Mouse (Mus musculus): ENCODE measurements around the gene Rab4b.

The Rab4b gene

DNA sequence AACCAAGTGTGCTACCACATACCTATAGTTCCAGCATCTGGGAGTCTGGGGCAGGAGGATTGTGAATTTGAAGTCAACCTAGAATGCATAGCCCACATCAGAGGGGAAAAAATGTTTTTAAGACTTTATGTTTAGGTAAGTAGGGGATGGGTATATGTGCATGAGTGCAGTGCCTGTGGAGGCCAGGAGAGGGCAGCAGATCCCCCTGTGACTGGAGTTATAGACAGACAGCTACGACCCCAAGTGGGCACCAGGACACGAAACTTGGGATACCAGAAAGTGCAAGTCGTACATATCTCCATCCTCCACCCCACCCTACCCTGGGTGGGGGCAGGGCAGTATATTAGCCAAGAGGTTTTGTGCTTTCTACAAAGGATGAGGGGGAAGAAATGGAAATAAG lies 6.3 kb upstream of the Rab4b start:
- no peak for DNase-seq (ENCODE audit: low spot score in 2 of 2)

DNA sequence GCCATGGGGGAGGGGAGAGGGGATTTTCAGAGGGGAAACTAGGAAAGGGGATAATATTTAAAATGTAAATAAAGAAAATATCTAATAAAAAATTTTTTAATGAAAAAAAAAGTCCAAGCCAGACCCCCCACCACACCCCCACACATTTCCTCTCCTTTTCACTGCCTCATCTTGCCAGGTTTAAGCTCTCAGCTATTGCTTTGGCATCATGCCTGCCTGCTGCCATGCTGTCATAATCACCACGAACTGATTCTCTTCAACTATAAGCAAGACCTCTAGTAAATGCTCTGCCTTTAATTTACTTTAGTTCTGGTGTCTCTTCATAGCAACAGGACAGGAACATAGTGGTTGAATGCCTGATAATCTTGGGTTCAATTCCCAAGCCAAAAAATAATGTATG lies 3.8 kb upstream of the Rab4b start:
- DNase-seq (ENCODE audit: low spot score in 2 of 2), result no peak

DNA sequence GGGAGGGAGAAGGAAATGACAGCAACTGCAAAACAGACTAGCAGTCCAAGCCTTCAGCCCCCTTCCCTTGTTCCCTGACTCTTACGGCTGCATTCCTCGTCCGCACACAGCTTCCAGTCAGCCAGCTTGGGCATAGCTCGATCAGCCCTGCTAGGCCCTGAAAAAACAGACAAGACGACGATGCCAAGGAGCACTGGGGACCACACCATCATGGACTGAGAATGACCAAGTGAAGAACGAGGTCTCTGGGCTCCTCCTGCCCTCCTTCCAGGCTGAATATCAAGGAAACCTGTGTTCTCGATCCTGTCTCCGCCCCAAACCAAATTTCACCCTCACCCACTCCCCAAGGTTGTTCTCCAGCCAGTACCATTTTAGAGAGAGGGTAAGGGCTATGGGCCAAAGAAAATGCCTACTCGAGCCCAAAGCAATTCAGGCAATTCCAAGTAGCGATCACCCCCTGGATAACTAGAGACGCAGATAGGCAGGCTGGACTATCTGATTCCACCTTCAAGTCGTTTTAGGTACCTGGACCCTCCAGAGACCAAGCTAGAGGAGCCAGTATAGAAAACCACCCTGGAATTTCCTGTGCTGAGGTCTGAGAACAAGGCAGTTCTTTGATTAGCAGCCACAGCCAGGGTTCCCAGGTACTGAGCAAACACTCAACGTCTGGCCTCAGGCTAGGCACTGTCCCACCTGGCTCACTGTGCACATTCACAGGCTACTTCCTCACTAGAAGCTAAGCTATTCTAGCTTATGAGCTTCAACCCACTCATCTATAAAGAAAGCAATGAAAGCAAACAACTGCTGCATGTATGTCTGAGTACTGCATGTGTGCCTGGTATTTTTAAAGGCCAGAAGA lies 2.4 kb upstream of the Rab4b start, which contains the start of the genes Gm21983 and Mia:
Gm21983 (minus strand) TSS at position 250 of the 859 bp plus-strand sequence.
Mia (minus strand) TSS at position 321 of the 859 bp plus-strand sequence.
- DNase-seq (ENCODE audit: low spot score in 2 of 2), result no peak

DNA sequence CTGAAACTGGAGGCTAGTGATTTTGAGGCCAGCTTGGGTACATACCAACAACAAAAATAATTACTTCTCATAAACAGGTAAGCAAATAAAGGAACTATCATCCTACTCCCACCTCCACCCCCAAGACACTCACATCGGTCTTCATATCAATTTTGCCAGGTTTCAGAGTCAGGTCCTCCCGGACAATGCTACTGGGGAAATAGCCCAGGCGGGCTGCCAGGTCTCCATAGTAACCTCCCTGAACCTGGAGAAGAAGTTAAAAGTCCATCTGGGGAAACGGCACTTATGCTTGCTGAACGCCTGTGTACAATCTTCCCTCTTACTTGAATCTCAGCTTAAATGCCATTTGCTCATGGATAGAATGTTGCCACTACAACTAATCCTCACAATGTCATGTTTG lies 1.3 kb upstream of the Rab4b start:
- DNase-seq (ENCODE audit: low spot score in 2 of 2), result no peak

DNA sequence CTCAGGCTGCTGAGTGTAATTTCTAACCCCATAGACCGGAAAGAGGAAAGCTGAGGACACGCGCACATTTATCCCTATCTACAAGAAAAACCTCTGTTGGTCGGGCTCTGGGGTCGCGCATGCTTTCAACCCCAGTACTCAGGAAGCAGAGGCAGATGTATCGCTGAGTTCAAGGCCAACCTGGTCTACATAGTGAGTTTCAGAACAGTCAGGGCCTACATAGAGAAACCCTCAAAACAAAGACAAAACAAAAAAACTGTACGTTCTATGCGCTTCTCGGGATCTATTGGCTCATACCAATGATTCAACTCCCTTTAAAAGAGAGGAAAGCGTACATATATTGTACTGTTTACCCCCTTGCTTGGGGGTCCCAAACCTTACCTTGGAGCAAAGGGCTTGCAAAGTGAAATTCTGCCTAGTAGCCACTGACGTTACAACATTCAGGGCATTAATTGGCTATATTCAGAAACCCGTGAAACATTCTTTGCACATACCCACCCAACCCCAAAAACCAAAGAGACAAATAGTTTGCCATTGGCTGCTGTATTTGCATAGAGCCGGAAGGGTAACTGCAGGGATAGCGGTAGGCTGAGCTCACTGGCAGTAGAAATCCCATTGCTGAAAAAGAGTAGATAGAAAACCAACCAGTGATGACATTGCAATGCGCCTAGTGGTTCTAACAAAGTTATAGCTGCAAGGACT lies 672 bp upstream of the Rab4b start:
- DNase-seq (ENCODE audit: low spot score in 2 of 2), result no peak

DNA sequence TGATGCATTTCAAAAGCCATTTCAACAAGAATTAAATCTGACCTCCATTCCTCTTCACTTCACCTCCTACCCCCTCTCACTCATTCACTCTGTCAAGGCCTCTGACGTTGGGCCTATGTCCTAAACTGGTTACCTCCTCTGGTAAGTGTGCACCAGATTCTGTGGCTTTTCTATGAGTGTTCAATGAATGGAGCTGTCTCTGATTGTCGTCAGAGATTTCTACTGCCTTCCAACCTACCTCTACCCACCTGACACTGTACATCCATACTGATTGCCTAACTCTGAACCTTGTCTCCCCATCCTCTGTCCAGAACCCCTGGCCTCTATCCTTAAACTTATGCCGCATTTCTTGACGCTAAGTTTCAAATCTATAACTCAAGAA lies 763 bp downstream of the Rab4b start:
- no peak for DNase-seq (ENCODE audit: low spot score in 2 of 2)

DNA sequence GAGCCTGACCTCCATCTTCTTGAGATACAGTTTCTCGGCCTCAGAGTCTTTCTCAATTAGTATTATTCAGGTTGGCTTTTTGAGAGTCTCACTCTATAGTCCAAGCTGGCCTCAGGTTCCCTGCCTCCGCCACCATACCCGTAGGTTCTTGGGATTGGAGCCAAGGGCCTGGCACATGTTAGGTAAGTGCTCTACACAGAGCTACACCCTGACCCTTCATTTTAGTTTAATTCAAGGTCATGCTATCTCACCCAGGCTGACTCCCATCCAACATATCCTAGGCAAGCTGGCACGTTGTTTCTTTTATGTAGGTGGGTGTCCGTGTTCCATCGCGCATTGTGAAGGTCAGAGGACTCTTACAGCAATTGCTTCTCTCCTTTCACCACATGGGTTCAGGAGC lies 3.8 kb downstream of the Rab4b start:
- no peak for DNase-seq (ENCODE audit: low spot score in 2 of 2)

DNA sequence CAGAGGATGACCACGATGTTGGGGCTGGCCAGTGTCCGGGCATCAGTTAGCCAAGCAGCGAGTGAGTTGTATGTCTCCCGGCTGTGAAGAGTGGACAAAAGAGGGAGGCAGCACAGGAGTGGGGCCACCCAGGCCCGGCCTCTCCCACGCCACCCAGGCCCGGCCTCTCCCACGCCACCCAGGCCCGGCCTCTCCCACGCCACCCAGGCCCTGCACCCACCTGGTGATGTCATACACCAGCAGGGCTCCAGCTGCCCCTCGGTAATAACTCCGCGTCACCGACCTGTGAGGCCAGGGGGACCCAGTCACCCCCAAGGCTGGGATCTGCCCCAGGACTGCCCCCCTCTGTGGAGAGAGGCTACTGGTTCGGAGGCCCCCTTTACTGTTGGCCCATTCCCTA lies 4.2 kb downstream of the Rab4b start:
- DNase-seq (ENCODE audit: low spot score in 2 of 2), result no peak

DNA sequence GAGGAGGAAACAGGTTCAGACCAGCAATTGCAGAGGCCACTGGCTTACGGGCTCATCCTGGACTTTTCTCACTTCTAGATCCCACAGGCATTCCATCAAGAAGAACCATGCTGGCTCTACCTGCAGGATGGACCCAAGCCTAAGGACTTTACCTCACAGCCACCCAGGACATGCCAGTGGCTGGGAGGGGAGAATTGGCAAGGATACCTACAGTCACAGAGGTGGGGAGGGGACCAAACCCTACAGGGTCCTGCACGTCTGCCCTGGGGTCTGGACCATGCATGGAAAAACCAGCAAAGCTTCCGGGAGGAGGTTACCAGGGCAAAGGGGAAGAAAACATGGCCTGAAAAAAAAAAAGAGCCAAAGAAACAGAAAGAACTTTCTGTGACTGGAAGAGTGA lies 7.7 kb downstream of the Rab4b start:
- DNase-seq (ENCODE audit: low spot score in 2 of 2), result no peak

DNA sequence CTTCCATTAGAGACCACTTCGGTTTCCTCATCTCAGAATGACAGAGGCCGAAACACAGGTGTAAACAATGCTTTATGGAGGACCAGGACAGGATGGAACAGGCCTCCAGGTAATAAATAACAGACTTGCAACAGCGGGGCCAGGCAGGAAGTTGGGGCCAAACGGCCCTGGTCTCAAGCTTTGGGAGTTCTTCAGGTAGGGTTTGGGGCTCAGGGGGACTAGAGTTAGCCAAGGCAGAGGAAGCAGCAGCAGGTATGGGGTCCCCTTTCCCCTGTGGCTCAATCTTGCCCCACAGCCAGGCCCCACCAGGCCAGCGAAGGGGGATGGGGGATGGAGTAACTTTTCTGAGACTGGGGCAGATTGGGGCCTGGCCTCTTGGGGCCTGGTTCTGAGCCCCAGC lies 10.3 kb downstream of the Rab4b start:
- DNase-seq (ENCODE audit: low spot score in 2 of 2), result no peak

DNA sequence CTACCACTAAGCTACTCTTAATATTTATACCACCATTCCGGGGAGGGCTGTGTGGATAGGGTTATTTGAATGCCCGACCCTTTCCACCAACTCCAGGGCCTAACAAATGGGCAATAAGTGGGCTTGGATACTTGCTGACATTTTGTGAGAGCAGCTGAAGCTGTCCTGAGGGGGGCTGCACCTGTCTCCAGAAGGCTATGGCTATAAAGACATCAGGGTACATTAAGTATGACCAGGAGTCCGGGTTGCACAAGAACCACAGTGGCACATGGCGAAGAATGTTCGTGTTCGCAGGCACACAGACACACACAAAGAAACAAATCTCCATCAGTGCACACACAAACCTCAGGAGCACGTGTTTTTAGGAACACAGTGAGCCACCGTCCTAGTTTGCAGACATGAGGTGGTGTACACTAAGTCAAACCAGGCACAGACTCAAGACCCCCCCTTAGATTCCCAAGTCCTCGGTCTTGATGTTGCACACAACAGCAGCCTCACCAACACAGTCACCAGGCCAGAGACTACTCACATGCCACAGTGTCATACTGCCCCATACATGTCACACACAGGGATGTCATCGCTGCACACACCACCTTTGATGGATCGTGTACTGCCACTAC lies 11.1 kb downstream of the Rab4b start:
- DNase-seq (ENCODE audit: low spot score in 2 of 2), result no peak

DNA sequence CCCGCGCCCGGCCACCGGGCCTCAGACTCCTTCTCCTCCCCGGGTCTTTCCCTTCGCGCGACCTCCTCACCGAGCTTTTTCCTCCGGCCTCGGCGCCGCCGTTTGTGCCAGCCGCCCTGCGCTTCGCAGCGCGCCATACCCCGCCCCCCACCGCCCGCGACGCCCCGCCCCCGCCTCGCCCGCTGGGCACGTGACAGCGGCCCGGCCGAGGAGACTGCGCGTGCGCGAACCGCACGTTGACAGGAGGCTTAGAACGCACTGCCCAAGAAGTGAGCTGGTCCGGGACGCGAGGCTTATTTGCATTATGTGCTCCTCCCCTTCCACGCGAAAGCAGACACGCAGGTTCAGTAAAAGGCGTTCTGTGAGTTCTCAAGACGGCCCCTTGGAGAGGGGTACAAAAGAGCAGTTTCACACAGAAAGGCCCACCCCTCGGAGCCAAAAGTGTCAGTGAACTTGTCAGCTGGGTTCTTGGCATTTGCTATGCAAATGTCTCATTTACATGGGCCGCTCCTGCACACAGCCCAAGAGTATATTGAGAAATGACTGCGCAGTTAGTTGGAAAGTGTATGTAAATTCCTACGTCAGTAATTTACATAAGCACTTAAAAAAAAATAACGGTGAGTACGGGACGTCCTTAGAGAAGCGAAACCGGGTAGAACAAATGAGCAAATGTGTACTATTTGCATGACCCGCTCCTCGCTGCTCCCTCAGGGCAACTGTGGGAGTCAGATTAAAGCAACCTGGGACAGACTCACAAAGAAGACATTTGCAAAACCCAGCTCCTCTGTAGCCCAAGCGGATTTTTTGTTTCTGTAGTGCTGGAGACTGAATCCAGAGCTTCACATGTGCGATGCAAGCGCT lies 11.9 kb downstream of the Rab4b start, which contains the start of gene Egln2:
Egln2 (minus strand) TSS at position 189 of the 861 bp plus-strand sequence.
- peak; percentile 92 to 94 for DNase-seq (ENCODE audit: low spot score in 2 of 2)

DNA sequence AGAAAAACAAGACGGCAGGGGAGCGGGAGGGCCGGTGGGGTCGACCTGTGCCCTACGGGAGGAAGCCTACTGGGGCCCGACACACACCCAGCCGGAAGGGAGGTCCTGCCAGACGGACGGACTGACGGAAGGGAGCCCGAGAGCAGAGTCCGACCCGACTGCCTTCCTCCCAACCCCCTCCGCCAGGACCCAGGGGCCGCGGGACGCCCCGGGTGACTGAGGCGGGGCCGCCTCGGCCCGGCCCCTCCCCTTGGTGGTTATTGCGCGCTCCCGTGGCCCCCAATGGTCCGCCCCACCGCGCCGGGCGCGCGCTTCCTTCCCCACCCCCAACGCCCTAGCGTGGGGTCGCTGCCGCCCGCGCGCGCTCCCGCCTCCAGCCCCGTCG lies 12.5 kb downstream of the Rab4b start:
- DNase-seq (ENCODE audit: low spot score in 2 of 2), result peak; percentile 59 to 67

DNA sequence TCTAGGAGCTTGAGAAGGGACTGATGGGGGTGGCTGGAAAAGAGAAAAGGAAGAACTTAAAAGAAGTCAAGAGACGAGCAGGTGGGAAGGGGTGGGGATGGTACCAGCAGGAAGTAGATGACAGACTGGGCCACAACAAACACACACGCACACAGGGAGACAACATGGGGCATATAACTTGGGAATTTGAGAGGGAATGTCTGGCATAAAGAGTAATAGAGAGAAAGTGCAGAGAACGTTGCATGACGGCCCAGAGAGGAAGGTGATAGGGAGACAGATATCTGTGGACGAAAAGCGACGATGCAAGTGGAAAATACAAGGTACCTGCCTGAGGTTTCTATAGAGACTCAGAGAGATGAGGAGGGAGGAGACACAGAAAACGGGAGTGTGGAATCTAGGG lies 13.0 kb downstream of the Rab4b start:
- DNase-seq (ENCODE audit: low spot score in 2 of 2), result no peak

DNA sequence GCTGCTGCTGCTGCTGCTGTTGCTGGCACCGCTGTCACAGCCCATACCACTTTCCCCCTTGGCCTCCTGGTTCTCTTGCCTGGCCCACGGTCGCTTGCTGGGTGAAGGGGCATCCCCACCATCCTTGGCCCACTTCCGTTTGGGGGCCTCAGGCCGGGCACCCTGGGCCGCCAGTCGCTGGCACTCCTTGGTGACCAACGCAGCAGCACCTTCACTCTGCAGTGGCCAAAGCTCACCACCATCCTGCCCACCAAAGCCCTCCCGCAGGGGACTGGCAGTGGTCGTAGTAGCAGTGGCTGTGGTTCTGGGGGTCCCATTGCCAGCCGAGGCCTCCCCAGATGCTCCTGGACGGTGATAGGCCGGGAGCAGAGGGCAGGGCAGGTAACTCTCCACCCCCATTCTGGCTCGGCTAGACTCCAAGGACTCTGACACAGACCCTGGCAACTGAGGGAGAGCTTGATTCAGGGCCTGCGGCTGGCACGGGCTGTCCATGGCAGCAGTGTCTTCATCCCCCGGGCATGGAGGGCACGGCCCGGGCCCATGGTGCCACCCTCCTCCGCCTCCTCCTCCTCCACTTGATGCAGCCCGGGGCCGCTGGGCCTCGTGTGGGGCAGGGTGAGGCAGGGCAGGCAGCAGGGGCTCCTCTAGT lies 13.6 kb downstream of the Rab4b start:
- DNase-seq (ENCODE audit: low spot score in 2 of 2), result no peak

DNA sequence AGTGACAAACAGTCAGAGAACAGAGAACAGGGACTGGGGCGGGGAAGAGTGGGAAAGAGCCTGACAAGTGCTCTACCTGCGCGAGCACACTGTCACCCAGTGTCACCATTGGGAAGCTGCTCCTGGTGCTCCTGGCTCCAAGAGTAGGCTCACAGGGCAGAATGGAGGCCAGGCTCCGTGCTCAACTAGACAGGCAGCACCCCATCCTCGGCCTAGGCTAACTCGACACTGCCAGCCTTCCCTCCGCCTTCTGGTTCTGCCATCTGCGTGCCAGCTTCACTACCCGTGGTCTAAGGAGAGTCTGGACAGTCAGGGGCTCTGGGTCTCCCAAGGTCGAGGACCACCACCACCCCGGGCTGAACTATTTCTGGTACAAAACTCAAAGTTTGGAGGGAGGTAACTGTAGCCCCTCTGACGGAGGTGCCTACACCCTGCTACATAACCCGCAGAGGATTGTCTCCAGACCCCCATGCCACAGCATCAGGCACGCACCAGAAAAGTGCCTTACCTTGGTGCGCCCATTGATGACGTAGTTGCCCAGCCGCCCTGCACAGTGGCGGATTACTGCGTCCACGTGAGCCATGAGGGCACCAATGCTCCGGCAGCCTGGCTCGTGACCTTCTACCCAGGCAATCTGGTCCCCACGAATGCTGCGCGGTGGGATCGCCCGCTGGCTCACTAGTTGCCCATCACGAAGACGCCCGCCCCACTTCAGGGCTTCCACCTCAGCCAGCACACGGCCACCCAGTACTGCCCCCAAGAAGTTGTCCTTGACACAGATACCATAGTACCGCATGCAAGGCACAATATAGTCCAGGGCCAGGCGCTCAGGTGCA lies 14.4 kb downstream of the Rab4b start:
- DNase-seq (ENCODE audit: low spot score in 2 of 2), result no peak

DNA sequence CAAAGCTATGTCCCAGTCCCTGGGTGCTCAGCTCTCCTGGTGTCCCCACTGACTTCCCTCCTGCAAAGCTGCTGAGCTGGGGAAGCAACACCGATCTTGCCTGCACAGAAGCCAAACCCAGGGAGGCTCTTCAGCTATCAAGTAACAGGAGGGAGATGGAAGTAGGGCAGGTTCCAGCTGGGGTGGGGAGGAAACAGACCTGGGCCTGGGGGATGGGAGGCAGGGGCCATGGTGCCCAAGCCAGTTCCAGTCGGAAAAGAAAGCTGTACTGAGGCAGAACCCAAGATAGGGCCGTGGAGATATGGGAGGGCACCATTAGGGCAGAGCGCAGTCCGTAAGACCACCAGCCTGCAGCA lies 15.3 kb downstream of the Rab4b start:
- no peak for DNase-seq (ENCODE audit: low spot score in 2 of 2)

DNA sequence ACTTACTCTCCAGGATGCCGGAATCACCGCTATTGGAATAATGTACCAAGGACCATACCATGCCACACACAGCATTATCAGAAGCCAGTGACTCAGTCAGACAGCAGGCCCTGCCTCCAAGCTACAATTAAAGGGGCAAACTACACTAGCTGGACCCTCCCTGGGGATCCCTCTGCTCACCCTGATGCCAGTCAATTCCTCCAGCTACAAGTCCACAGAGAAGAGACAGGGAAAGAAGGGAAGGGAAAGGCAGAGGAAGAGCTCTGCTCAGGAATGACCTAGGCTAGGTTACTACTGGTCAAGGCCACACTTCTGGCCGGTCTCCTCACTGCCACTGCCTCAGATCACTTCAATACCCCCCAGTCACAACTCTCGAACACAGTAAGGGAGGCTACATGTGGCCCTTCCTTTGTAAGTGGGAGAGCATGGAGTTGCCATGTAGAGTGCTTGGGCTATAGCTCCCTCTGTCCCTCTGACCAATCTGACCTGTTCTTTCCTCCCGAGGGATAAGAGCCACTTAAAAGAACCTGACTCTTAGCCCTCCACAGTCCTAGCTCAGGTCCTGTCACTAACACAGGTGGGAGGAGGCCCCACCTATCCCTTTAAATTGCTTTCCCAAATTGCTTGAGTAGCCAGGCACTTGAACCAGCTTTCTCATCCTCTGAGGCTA lies 15.8 kb downstream of the Rab4b start:
- no peak for DNase-seq (ENCODE audit: low spot score in 2 of 2)

DNA sequence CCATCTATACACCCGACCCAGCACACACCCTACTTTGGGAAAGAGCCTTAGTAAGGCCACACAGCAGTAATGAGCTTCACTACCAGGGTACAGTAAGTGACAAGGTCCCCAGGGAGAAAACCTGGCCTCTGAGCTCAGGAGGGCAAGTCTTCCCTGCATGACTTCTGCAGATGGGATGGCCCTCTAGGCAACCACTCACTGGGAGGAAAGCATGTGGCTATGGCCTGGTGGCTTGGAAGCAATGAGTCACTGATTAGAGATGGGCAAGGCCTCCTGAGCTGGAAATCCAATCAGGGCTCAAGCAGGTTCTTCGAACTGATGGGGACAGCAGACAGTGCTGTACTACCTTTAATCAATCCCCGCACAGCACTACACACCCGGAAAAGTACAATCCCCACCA lies 17.0 kb downstream of the Rab4b start:
- DNase-seq (ENCODE audit: low spot score in 2 of 2), result no peak

DNA sequence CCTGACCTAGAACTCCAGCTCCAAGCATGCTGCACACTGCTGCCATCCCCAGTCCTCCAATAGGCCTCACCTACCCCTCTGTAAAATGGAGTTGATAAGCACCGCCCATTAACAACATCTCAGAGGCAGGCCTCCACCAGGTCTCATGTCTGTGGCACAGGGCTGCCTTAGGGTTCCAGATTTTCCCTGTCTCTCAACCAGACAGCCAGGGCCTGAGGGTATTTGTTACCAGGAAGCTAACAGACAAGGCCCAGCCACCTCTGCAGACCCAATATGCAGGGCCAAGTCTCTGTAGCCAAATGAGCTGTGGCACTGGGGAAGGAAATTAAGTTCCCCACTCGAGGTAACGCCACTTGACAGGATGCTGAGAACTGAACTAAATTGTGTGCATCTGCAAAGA lies 17.8 kb downstream of the Rab4b start:
- no peak for DNase-seq (ENCODE audit: low spot score in 2 of 2)

Data from frontal cortex, postnatal 36 days (tissue).